Mouse (Mus musculus): ENCODE measurements at regions not wholly inside any gene's neighbourhood (a gene's known extent, or its start where the extent isn't known, plus 50 kb on each side); places are given as distances from the start of the nearest gene placed in this dataset.
A peak's percentile ranks its signal among the peaks of the same experiment; 100 is the strongest.

DNA sequence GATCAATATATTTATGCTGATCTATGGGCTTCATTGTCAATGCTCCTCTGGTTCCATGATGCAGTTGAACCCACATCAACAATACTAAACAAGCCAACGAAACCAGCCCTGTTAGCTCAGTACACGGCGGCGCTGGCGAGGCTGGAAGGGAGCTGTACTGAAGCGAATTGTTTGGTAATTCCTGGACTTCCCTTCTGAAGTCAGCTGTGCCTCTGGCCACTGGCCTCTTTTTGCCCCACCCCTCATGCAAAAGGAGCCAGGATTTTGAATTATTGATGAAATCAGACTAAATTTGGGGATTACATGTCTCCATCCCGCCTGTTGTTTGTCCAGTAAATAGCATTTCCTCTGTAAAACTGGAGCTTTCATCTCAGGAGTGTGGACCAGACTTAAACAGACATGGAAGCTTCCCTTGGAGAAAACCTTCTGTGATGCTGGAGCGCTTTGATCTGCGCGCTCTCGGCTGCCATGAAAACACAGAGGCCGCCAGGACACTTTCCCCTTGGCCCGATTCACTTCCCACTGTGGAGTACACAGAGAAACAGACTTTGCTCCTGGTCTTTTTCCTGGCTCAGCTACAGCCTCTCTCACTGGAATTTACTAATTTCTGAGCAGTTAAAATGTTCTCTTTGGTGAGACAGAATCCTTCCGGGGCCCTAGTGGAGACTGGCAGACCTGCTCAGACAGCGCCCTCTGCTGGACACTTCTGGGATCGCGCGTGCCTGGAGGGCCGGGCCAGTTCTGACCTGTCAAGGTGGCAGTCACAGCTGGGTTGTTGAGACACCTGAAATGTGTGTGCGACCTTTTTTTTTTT, 412.9 kb upstream of the Gm6657 start:
- DNase-seq (ENCODE audit: low spot score in 2 of 2), result peak; percentile 71 to 82

DNA sequence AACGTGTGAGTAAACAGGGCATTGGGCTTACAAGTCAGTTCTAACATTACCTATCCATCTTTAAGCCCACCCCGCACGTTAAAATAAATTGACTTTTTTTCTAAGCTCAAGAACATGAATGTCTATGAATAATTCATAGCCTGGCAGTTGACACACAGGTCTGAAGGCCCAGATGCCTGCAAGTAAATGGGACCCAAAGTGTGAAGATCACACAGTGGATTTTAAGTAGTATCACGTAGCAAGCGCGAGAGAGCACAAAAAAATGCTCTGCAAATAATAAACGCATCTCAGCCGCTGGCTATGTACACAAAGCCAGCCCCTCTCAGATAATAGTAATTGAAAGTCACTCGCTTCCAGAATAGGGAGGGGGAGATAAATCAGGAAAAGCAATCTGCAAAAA, 410.1 kb upstream of the Gm6657 start:
- no peak for DNase-seq (ENCODE audit: low spot score in 2 of 2)

DNA sequence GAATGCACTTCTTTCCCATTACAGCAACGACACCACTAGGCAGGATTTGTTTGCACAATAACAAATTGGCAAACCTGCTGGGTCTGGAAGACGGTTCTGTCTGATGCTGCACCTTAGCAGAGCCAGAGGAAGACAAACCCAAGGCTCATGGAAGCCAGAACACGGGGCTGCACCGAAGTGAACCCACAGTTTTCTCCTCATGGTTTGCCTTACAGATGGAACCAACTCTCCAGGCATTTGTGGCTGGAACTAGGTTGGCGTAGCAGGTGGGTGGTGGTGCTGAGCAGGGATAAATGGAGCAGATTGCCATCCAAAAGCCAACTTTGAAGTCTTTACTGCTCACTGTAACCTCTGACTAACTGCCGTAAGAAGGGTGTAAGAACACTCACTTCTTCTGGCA, 408.4 kb upstream of the Gm6657 start:
- DNase-seq (ENCODE audit: low spot score in 2 of 2), result peak in 1 of 2 experiments; percentile 41

DNA sequence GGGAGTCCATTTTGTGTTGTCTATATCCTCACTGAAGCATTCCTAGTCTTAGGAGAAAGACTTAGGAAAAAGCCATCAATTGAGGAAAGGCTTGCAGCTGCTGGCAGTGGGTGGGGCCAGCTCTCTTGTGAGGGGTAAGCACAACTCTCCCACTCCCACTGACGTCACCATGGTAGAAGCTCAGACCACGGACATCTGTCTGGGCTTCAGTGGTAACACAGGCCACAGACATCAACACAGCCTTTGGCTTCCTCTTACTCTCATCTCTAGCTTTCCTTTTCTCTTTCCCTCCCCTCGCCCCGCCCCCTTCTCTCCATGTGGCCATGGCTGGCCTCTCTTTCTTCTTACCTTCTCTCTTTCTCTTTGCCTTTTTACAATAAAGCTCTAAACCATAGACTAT, 407.4 kb upstream of the Gm6657 start:
- DNase-seq (ENCODE audit: low spot score in 2 of 2), result no peak

DNA sequence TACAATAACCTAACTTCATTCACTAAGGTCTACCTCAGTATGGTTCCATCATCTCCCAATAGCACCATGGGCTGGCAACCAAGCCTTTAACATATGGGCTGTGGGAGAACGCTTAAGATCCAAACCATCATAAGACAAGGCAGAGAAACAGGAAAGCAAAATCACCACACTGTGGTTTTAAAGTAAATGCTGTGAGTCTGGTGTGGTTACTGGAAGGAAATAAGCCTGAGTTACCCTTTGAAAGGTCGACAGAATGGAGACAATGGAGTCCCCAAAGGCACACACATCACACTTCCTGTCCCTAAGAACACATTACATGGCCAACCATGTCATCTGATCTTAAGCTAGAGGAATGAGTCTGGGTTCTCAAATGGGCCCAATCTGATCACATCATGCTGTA, 405.8 kb upstream of the Gm6657 start:
- no peak for DNase-seq (ENCODE audit: low spot score in 2 of 2)

DNA sequence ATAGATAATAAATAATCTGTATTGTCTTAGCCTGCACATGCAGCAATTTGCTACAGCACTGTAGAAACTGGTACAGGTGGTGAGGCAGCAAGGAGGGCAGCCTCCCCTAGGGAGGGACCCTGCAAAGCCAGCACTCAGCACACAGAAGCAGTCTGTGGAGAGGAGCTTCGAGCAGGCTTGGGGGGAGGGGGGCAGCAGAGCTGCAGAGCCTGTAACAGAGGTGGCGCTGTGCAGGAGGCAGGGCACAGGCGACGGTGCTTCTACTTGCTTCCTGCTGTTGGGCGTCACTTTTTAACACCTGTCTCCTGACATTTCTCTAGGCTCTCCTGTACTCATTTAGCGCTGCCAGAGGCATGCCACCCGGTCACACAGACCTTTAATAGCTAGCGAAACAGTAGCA, 404.6 kb upstream of the Gm6657 start:
- DNase-seq (ENCODE audit: low spot score in 2 of 2), result no peak

DNA sequence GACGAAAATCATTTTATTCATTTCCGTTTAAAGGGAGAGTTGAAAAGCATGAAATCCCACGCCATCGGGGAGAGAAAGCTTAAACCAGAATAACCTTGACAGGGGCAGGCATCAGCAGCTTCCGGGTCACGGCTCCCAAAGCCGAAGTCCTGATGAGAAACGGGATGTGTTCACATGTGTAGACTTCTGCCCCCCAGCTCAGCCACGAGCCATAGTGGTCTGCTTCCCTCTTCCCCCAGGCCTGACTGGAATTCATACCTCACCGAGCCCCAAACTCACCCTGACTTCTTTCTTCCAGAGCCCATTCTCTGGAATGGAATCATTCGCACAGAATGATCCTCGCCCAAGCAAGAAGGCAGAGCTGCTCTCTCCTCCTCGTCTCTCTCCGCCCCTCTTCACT, 404.2 kb upstream of the Gm6657 start:
- DNase-seq (ENCODE audit: low spot score in 2 of 2), result no peak

DNA sequence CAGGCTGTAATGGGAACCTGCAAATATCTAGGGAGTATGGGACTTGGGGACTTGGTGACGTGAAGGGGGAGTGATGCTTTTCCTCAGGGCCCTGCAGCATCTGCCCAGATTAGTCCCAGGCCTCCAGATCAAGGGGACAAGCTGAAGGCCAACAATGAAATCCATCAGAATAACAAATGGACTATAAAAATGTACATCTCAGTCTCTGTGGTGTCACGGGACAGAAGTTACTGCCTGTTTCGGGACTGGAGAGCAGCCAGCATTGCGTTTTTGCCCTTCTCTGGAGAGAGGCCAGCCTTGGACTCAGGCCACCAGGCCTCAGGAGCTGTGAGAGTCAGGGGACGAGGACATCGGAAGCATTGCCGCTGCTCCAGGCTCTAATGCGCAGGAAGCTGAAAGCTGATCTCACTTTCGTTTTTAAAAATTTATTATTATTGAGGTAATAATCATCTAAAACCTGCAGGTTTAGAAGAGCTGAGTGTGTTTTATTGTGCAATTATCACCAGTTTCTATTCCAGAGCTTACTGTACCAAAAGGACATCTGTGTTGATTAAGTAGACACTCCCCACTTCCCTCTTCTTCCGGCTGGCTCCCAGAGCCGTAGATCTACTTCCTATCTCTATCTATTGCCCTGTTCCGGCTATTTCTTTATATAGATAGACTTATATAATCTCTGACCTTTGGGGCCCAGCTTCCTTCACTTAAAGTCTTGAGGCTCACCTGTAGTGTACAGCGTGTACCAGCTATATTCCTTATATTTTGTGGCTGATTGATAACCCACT, 403.0 kb upstream of the Gm6657 start:
- no peak for DNase-seq (ENCODE audit: low spot score in 2 of 2)

DNA sequence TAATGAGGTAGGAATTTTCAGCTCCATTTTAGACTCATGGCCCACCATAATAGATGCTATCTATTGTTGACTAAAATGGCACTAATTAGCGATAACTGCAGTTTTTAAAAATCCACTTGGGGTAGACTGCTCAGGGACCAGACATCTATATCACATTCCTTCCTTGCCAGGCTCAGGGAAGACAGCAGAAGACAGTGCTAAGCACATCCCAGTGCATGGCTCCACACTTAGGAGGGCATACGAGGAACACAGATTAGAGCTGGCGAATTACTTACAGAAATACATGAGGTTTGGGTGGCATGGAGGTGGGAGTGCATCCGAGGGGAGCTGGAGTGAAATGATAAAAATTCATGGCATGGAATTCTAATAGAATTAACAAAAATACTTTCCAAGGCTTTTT, 395.5 kb upstream of the Gm6657 start:
- no peak for DNase-seq (ENCODE audit: low spot score in 2 of 2)

DNA sequence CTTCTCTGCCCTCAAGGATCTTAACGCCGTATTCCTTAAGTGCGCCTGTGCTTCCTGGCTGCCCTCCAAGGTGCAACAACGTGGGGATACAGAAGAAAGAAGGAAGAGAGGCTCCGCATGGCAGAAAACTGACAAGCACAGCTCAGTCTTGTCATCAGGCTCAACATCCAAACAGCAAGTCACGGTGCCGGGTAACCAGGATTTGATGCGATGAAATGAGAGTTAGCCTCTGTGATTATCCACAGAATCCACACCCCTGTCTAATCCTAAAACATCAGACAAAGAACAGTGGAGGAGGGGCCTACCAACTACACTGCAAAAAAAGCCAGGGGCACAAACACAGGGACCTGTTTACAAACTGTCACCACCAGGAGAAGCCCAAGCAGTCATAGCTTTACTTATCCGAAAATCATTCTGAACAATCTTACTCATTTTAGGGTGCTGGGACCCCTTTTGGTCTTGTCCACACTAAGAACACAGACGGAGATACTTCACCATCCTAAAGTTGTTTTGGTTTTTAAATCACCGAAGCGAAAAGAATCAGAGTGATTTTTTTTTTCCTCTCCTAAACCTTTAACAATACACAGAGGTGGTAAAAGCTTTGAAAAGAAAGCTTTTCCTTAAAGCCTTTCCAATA, 394.8 kb upstream of the Gm6657 start:
- no peak for DNase-seq (ENCODE audit: low spot score in 2 of 2)

DNA sequence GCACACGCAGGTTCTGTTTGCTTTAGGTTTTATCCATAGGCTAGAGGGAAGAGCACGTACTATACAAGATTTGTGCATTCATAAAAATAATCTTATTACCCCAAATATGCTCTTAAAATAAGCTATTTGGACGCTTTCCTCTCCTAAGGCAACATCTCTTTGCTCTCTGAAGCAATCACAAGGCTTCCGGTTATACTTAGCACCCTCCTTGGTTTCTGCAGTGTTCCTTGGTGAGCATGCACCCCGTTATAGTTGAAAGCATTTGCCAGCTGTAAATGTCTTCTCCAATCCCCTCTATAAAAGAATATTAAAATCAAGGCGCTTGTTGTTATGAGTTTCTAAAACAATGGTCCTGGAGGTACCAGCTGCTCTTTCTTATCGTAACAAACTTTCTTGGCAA, 386.4 kb upstream of the Gm6657 start:
- no peak for DNase-seq (ENCODE audit: low spot score in 2 of 2)

DNA sequence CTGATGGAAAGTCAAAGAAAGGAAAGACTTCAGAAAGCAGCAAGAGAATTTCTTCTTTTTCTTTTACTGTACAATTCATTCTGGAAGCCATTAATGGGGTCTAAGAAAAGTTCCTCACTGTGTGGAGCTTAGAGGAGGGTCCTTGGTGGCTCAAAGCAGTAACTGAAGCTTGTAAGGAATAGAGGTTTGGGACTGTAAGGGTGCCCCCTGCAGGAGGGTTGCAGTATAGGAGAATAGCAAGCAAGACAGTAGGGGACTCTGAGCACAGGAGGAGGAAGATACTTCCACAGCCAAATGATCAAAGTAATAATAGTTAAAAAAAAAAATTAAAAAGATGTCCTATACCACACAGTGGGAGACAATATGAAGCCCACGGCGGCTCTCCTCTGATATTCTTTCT, 382.8 kb upstream of the Gm6657 start:
- no peak for DNase-seq (ENCODE audit: low spot score in 2 of 2)

DNA sequence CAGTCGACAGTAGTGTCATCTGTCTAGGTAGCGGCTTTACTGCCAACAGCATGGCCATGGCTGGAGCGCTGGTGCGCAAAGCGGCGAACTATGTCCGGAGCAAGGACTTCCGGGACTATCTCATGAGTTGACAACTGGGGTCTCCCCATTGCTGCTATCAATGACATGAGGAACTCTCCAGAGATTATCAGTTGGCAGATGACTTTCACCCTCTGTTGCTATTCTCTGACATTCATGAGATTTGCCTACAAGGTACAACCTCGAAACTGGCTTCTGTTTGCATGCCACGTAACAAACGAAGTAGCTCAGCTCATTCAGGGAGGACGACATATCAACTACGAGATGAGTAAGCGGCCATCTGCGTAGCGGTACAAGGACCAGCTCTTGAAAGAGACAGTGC, 374.6 kb upstream of the Gm6657 start:
- DNase-seq (ENCODE audit: low spot score in 2 of 2), result no peak

DNA sequence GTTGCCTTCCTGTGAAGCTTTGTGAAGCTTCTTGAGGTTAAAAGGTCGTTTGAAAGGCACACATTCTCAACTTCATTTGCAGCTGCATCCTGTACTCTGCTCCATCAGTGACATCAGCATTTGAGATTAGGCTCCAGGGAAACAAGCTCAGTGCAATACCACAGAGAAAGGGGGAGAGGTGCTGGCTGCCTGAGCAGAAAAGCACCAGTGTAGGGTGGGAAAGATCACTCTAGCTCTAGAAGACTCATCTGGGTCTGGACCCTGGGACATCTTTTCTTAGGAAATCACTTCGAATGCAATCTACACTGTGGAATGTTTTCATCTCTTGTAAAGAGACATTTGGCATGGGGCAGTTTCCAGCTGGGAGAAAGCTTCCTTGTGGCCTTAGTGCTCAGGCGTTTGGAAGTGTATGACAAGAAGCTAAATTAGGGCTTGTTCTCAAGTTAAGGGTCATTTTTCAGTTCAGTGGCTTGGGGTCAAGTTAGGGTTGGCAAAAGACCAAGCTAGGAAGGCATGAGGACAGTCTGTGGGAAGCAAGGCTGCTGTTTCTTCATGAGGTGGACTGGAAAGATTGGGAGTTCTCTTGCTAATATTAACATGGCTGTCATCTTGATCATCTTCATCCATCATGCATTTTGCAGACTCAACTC, 370.5 kb upstream of the Gm6657 start:
- no peak for DNase-seq (ENCODE audit: low spot score in 2 of 2)

DNA sequence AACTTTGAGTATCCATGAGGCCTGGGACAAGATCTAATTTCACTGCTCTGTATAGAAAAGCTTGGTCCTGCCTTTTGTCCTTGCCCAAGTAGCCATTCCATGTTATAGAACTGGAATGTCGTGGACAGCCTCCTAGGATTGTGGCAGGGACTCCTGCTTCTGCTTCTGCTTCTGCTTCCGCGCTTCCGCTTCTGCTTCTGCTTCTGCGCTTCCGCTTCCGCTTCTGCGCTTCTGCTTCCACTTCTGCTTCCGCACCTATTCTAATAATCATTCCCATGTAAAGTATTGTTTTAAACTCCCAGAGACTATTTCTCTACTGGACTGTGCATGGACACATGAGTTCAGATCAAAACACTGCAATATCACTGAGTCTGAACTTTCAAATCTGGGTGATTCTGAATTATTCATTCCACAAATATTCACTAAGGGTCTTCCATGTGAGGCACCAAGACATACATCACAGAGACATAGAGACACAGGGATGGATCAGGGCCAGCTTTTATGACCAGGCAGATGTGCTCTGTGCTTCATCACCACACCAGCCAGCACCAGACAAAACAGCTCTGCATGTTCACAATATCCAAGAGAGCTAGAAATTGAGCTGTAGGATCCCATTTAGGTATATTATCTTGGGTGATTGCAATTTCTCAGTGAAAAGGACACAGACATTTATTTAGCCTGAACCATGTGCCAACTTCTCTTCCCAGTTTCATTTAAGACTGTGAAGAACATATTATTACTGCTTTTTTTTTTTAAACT, 360.5 kb upstream of the Gm6657 start:
- DNase-seq (ENCODE audit: low spot score in 2 of 2), result no peak

DNA sequence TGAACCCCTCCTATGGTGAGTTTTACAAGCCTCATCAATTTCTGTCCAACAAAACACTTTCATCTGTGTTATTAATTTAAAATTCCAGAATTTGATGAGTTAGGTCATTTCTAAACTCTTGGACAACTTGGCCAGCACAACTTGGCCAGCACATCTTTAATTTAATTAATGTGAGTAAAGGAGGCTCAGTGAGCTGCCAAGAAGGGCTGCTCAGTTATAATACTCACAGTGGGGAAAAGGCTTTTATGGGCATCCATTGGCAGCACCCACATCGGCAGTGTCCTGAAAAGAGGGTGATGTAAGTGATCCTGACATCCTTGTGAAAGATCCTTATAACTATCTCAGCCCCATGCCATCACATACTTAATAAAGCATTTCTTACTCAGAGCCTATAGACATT, 359.2 kb upstream of the Gm6657 start:
- DNase-seq (ENCODE audit: low spot score in 2 of 2), result no peak

DNA sequence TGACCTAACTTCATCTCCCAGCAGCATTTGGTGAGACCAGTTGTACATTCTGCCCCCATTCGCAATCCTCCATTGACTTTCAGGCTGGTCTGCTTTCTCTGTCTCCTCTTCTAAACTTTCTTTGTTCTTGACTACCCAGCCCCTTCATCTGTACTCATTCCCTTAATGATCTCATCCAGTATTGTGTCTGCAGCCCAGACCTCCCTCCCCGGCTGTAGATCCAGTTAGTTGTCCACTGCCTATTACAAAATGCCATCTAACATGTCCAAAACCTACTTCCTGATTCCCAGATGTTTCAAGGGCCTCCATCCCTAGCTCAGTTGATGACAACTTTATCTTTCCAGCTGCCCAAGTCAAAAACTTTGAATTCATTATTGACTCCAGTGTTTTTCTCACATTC, 357.8 kb upstream of the Gm6657 start:
- no peak for DNase-seq (ENCODE audit: low spot score in 2 of 2)

DNA sequence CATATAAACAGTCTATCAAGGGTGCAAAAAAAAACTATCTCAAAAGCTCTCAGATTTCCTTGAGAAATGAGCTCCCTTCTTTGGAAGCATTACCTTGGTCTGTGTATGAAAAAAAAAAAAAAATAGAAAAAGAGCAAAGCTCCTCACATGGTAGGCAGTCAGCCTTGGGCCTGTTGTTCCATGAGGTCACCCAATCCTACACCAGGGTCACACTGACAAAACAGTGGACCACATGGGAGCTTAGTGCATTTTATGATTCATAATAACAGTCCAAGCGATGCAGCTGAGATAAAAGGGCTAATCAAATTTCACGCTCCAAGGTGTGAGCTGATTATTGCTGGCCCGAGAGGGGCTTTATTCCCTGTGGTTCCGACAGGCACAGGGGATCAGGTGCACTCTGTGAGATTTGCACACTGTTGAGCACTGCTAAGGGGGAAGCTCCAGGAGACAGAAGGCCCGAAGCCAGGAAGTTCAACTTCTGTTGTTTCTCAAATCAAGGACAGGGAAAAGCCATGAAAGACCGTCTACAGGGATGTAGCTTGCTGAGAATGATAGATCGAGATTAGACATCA, 352.1 kb upstream of the Gm6657 start:
- no peak for DNase-seq (ENCODE audit: low spot score in 2 of 2)

DNA sequence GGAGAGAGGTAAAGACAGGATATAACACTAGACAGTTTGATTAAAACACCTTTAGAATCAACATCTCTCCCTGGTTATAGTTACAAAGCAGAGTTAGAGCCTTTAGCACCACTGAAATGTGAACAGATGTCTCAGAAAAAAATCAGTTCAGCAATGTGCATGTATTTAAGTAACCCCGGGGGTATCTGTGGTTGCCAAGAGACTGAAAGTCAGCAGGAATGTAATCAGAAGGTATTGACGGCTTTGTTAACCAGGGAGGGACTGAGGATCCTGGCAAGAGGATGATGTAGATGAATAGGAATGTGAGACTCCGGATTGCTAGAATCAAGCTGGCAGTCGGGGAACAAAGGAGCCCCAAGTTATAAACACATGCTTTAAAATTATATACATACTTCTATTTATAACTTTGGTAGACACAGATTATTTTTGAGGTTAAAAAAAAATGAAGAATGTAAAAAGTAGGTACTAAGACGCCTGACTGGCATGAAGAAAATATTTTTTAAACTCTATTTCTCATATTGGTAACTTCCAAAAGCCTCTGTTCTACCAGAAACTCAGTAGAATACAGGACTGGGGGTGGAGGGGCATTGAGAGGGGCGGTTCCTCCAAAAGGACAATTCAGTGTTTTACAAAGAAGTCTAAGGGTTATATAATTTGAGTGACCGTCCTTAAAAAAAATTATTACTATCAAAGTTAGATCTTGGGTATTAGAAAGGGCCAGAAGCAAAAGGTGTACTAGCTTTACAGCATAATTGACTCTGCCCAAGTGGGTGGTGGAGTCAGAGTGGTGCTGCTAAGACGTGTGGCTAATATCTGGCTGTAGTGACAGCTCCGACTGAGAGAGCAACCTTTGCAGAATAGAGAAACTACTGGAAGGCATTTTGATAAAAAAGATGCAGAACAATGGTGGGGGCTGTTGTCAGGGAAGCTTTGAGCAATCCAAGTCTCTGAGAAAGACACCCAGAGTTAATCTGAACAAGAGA, 341.2 kb upstream of the Gm6657 start:
- DNase-seq (ENCODE audit: low spot score in 2 of 2), result no peak
